Mouse (Mus musculus) layer of hippocampus, postnatal 14 days (tissue): ENCODE data around the gene Prkg2. TPM values are rescaled to one million over a fixed set of nuclear protein-coding genes. Genes with fewer than 3 reads are reported as not detected.

Source experiments
- DNase-seq, 2 experiments: peaks; one replicate each; pipeline ENCODE4 v3.0.0; 2021 to 2022; ENCODE audit warnings: low spot score in 2 of 2, mixed read lengths in 1 of 2
- long read RNA-seq, 2 experiments: library from polyadenylated mRNA; stranded (forward); transcript quantifications; one replicate each; pipeline ENCODE4 v2.0.0; 2021
- total RNA-seq, 2 experiments: library from RNA; stranded (reverse); gene quantifications; 2 replicates each; pipeline ENCODE4 v1.2.3; 2021

Prkg2 gene
- total RNA-seq = 1 to 10 TPM; 2.4 to 3.3 TPM
- long read RNA-seq, experiment 1, full-length matches to known transcripts = 2 of 2 reads
- long read RNA-seq, experiment 1, partial matches to known transcripts = 0 of 2 reads
- long read RNA-seq, experiment 1, other reads (novel, unspliced or antisense) = 0 of 2 reads
- long read RNA-seq, experiment 2, full-length matches to known transcripts = 2 of 2 reads
- long read RNA-seq, experiment 2, partial matches to known transcripts = 0 of 2 reads
- long read RNA-seq, experiment 2, other reads (novel, unspliced or antisense) = 0 of 2 reads

DNA sequence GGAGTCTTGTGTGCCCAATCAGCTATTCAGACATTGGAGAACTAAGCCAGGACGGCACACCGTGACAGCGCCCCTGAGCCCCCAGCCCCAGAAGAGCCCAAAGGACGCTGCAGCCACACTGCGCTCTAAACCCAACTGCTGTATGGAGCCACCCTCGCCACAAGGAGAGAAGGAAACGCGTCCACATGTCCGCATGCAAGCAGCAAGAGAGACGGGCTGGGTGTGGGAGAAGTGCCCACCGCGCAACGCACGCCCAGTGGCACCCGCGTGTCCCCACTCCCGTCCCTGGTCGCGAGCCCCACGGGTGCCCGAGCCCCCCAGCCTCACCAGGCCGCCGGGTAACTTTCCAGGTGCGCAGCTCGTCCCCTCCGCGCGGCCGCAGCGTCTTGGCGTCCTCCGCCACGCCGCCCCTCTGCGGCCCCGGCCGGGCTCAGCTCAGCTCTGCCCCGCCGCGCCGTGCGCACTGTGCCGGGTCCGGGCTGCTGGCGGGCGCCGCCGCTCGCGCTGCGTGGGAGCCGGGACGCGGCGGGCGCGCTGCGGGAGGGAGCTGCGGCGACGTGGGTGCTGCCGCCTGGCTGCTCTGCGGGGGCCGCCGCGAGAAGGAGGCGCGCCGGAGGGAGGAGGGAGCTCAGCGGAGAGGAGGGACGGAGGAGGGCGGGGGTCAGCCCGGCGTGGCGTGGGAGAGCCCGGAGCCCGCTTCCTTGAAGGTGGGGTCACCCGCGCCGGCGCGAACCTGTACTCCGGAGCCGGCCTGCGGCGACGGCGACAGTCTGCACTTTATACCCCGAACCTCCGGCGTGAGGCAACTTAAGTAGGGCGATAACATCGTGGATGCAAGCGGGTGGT is at the start of gene Prkg2:
Gene Prkg2, minus strand, starts transcription at position 756 of the 846 bp plus-strand sequence.
- DNase-seq = peak; percentile 16 to 23

GRCm38 (mm10) chr5:99083955-99084354 is 46.8 kb upstream of the Prkg2 start:
- no peak for DNase-seq

GRCm38 (mm10) chr5:99078375-99078774 is 41.2 kb upstream of the Prkg2 start:
- DNase-seq = no peak

DNA sequence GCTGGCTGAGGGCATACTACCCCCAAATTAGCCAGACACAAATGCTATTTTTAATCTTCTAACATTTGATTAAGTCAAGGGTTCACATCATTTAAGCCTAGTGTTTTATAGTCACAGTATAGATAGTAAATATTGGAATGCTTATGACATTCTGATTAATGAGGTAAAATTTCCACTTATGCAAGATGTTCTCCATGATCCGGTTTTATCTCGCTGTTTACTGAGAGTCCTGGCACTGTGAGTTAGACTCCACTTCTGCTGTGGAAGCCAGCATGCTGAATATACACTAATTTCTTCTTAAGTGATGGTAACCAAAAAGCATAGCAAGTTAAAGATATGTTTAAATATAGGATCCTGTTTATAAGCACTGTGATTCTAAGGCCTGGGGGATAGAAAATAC is 31.2 kb upstream of the Prkg2 start:
- DNase-seq = no peak

DNA sequence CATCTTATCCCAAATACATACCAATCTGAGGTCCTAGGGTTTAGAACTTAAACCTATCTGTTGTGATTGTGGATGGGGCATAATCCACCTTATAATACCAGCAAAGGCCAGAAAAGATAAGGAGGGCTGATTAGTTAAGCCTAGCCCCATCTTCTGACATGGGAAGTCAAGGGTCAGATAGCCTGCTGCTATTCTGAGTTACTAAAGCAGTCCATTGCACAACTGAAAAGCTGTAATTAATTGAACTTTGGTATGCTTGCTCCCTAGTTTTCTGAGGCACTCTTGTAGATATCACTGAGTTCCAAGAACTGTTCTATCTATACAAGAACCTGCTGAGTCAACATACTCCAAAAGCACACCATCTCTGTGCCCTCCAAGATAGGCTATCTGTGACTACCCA is 25.4 kb upstream of the Prkg2 start:
- DNase-seq = no peak

DNA sequence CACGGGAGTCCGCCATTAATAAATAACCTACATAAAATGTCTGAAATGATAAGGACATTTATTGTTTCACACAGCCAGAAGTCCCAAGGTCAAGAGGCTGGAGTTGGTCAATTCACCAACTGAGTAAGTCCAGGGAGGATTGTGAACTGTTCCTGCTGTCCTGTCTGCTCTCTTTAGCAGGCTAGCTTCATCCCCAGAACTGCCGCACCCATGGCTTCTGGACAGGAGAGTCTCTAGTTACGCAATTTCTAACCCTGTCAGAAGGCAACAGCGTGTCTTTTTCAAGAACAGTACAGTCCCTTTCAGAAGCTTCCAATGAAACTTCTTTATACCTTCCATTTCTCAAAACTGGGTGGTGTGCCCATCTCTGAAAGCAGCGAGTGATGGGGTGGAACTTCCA is 1.9 kb upstream of the Prkg2 start:
- no peak for DNase-seq

DNA sequence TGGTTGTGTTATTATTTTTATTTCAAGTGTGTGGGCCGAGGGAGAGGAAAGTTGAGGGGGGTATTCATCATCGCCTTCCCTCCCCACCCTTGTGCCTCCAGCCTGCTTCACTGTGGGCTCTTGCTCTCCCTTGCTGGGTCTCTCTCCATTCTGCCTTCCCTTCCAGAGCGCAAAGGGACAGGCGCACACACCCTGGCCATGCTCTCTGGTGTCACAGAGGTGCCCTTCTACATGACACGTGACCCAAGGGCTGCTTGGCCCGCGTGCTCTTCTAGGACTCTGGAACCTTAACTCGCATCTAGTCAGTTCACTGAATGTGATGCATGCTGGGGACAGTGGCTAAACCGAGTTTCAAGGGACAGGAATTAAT is 276 bp upstream of the Prkg2 start:
- DNase-seq = no peak

GRCm38 (mm10) chr5:99035961-99036360 is 1.2 kb downstream of the Prkg2 start:
- DNase-seq = no peak

- no peak for DNase-seq
These were observed 5.5 kb downstream of the Prkg2 start for GRCm38 (mm10) chr5:99031551-99032149.

- DNase-seq = no peak
These were observed 10.8 kb downstream of the Prkg2 start for GRCm38 (mm10) chr5:99026343-99026742.

GRCm38 (mm10) chr5:99019709-99020108 is 17.4 kb downstream of the Prkg2 start:
- DNase-seq = peak in 1 of 2 experiments; percentile 16

GRCm38 (mm10) chr5:99015140-99015539 is 22.0 kb downstream of the Prkg2 start:
- no peak for DNase-seq

DNA sequence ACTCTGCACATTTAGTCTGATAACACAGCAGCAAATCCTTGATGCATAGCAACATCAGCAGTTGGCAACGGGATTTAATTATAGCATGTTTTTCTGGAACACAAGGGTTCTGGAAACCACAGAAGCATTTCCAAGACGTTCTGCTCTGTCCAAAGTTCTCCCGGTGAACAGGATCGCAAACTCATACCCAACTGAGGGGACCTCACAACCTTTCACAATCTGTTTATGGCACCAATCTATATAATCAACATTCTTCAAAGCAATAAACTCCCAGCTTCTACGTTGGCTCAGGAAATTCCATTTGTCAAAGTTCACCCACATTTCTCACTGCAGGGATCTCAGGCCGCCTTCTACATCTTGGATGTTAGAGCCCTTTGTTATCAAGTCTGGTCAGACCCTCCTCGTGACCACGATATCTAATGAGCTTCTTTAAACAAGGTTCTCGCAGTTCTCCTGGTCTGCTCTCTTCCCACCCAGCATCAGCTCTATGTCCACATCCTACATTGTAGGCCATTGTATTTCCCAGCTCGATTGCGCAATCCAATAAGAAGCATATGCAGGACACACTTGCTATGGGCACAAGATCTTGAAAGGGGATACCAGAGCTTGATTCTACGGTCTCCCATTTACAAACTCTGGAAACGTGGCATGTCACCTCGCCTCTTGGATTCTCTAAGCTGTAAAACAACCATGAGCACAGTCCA is 26.6 kb downstream of the Prkg2 start:
- DNase-seq = no peak

DNA sequence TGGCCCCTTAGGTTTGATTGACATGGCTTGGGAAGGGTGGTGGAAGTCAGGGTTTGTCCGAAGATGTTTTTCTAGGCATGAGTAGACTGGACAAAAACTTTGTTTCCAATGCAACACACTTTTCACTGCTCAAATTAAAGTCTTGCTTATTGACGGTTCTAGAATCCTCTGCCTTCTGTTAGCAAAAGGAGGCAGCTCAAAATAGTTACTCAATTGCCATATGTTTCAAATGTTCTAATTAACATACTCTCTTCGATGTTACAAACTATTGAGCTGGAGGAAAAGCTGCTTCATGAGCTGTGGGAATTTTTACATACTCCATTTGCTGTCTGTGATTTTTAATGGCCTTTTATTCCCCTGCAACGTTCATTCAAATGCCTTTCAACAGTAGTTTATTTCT is 39.0 kb downstream of the Prkg2 start:
- peak in 1 of 2 experiments; percentile 22 for DNase-seq

DNA sequence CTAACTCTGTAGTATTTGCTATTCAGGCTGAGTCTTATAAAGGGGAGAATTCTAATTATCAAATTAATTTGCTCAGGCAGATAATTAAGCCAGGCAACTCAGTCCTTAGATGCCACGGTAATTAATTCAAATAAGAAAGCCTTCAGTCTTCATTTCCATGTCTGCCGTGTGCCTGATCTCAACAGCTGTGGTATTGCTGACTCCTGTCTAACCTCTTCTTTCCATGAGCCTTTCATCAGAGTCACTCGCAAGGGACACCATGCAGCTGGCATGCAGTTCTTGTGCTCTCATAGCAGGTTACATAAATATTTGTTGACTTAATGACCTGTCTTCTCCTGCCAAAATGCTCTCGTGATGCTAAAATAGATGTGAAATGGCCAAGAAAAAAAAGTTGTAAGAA is 41.4 kb downstream of the Prkg2 start:
- DNase-seq = no peak

GRCm38 (mm10) chr5:98991600-98991999 is 45.6 kb downstream of the Prkg2 start:
- DNase-seq = no peak

GRCm38 (mm10) chr5:98987634-98988033 is 49.5 kb downstream of the Prkg2 start:
- DNase-seq = no peak

DNA sequence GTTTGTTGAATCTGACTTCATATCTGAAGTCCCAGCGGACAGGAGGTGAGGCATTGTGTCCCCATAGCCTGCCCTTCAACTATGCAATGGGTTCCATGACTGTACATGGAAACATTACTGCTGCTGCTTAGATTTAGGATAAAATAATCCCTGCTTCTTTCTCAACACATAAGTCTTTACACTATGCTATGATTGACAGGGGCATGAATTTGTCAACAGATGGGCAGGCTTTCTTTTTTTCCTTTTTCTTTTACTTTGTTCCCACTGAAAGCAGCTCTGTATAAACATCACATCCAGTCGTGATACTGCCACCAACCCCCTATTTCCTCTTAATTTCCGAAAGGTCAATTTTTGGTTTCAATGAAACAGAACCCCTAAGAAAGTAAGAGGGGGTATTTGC is 50.0 kb downstream of the Prkg2 start:
- no peak for DNase-seq

DNA sequence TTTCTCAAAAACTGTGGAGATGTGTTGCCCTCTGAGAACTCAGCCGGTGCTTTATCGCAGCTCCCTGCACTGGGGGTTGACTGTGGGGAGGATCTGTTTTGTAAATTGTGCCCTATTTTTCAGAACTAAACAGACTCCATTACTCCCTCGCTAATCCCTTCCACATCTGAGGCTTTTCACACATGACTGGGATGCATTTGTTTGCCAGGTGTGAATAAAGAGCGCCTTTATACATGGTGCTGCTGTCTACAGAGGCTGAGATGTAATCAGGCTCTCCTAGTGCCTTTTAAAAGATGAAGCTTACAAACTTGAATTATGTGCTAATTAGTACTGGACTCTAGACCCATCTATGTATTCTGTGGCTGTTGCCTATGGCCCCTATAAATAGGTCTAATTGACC is 50.7 kb downstream of the Prkg2 start:
- DNase-seq = no peak

DNA sequence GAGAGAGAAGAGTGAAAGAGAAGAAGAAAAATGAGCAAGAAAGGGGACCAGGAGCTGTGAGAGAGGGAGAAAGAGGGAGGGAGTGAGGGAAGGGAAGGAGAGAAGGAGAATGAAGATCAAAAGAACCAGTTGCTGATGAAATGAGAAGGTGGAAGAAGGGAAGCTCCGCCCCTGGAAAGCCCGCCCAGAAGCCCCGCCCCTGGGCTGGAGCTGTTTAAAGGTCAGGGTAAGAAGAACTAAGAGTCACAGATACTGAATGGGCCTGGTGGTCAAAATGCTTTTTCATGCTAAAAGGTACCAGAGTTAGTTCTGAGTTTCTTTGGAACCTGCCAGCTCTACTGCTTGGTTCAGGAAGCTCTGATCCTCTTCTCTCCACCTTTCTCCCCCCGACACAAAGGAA is 51.1 kb downstream of the Prkg2 start:
- no peak for DNase-seq

DNA sequence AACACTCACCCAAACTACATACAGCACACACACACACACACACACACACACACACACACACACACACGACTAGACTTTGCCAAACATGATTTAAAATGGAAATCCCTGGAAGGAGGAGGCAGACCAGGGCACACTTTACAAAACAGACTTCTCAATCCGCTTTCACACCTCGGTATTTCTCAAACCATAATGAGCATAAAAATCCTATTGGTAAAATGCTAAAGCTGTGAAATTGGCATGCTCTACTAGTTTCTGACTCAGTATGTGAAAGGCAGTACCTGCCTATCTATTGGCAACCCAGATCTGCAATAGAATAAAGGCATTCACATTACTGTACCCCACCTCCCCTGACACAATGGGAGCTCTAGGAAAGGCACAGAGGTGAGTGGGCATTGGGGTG is 52.1 kb downstream of the Prkg2 start:
- no peak for DNase-seq

- DNase-seq = no peak
These were observed 55.8 kb downstream of the Prkg2 start for GRCm38 (mm10) chr5:98981304-98981703.
